Mouse (Mus musculus): ENCODE measurements around the gene Armc12.

The Armc12 gene

DNA sequence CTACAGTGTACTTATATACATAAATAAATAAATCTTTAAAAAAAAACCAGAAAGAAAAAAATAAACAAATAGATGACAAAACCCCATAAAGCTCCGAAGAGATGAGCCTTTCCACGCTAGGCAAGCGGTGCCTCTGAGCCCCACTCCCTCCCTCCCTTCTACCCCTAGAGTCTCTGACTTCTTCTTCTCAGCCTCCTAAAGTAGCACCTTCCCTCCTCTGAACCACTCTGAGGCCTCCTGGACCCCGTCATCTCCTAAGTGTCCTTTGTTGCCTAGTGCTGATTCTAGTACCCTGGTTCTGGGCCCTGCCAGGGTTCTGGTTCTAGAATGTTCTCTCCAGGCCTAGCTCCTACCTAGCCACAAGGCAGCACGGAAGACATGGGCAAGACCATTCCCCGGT, at the start of gene Armc12:
Gene Armc12, plus strand, starts transcription at position 301 of the 400 bp plus-strand sequence.
- no peak for DNase-seq (ENCODE audit: low read depth, low spot score)

DNA sequence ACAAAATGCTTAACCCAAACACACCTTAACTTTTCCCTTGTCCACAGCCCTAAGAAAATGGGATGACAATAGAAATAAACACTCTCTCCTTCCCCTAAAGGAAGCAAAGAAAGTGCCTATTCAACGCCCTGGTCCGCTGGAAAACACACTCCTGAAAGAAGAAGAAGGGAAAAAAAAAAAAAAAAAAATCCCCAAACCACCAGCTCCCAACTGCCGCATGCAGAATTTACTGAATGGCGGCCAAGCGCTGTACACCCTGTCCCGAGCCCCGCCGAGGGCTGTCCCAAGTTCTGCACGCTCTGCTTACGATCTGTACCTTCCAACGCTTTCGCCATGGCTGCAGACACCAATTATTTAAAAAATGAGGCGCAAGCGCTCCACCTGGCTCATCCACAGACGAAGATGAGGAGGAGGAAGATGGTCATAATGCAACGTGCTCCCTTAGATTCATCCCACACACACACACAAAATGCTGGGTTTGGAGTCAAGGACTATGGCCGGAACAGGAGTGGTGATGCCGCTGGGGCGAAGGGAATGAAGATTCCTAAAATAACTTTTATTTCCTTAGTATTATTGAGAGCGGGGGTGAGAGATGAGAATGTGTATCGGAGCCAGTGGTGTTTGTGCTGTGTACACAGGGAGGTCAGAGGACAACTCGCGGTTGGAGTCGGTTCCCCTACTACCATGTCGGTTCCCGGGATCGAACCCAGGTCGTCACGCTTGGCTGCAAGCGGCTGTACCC, 45.7 kb upstream of the Armc12 start:
- DNase-seq (ENCODE audit: low read depth, low spot score): peak; percentile 61

DNA sequence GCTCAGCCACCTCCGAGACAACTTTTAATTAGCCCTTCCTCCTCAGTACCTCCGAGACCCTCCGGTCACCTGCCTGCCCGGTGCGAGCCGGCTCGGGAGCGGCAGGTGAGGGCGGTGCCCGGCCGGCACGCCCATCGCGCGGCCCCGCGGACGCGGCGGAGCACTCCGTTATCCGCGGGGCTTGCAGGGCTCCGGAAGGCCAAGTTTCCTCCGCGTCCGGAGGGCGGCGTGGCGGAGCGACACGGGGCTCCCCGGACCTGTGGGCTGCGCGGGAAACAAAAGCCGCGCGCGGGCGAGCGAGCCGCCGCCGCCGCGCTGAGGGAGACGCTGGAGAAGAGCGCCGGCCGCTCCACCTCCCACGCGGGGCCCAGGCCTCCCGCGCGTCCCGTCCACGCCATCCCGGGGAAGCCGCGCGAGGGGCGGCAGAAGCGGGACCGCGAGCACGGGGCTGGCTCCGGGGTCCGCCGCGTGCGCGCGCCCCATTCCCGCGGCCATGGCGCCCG, 45.1 kb upstream of the Armc12 start:
- DNase-seq (ENCODE audit: low read depth, low spot score): peak; percentile 70

DNA sequence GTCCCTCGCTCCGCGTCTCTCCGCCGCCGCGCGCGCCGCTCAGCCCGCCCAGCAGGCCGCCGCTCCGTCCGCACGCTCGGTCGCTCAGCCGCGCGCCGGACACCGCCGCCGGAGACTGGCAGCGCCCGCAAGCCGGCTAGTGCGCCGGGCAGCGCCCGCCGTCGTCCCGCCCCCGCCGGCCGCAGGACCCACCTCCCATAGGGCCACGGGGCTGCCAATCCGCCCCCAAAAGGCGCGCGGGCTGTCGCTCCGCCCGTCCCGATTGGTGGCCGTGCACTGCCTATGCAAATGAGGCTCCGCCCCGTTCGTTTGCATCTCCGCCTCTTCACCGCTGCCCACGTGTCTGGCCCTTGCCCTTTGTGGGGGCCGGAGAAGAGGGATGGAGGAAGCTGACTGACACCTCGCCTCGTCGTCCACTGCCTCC, 44.6 kb upstream of the Armc12 start:
- peak; percentile 96 for DNase-seq (ENCODE audit: low read depth, low spot score)

DNA sequence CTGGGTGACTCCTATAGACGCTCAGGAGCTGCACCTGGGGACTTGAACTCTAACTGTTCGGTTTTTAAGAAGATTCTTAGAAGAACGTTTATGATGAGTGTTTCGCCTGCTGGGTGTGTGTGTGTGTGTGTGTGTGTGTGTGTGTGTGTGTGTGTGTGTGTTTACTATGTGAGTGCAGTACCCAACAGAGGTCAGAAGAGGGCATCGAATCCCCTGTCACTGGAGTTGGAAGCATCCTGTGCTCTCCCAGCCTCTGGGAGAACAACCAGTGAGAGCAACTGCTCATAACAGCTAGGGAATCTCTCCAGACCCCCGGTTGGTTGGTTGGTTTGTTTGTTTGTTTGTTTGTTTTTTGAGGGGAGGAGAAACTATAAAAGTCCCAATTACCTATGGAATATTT, 43.9 kb upstream of the Armc12 start:
- peak; percentile 57 for DNase-seq (ENCODE audit: low read depth, low spot score)

DNA sequence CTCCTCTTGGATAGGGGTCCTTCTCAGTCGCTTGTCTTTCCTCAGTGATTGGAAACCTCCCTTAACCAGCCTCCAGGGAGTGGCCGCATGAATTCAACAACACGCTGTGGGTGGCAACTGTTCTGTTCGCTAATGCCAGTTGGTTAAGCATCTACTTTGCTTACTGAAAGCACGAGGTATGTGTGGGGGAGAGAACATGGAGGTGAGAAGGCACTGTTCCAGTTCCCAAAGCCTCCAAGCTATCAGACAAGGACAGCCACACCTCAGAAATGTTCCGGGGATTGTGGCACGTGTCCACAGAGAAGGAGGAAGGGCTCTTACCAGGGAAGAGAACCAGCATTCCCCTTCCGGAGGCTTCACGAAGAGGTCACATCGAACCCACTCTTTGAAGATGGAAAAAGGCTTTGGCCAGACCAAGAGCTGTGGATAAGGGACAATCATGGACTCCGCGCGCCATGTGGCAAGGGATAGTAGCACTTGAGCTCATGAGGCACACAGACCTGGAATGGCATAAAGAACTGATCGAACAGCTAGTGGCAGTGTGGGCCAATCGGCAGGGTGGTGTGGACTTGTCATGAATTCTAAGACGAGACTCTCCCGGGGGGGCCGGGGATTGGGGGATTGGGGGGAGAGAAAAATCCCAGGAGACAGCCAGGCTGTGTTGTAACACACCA, 42.9 kb upstream of the Armc12 start:
- no peak for DNase-seq (ENCODE audit: low read depth, low spot score)

DNA sequence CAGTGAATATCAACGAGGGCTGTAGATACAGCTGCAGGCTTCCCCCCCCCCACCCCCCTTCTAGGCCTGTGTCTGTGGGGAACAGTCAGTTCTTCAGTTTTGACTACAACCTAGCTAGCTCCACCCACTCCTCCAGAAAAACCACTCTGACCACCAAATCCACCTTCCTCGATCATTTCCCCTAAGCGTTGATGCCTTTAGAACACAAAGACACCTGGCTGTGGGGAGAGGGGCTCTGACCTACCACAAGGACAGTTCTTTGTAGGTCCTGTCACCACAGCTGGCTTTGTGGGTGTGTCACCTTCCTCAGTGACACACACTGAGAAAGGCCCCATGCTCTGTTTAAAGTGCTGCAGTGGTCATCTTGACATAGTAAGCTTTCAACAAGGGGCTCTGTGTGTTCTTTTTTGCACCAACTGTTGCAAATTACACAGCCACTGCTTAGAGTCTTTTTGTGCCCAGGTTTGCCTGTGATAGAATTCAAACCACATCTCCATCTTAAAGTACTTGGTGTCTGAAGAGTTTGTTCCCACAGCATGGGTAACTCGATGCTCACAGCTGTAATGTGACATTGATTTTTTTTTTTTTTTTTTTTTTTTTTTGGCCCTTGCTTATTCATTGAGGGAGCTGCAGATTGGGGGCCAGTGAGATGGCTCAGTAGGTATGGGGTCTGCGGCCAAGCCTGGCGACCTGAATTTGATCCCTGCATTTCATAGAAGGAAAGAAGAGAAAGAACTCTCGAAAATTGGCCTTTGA, 42.2 kb upstream of the Armc12 start:
- DNase-seq (ENCODE audit: low read depth, low spot score): peak; percentile 35

DNA sequence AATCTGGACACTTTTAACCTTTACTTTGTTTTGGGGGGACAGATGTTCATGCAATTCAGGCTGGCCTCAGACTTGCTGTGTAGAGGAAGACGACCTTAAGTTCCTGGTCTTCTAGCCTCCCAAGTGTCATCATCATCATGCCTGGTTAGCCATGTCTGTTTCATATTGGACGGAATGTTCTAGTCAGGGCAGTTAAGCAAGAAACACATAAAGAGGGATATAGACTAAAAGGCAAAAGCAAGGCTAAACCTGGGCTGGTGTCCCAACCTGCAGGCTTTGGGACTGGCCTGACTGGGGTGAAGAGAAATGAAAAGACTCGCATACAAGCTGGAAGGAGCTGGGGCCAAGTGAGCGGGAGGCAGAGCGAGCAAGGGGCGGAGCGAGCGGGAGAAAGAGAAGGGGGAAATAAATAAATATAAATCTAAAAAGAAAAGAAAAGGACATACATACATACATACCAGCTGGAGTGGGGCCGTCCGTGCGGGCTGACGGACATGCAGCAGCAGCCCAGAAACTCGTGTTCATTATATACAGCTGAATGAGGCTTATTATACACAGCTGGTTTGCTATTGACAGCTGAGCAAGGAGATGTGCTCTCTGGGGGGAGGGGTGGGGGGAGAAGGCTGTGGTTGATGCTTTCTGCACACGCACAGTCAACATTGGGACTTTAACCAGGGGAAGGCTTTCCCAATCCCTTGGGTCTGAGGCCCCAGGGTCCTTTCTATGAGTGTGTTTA, 39.4 kb upstream of the Armc12 start:
- DNase-seq (ENCODE audit: low read depth, low spot score): no peak

DNA sequence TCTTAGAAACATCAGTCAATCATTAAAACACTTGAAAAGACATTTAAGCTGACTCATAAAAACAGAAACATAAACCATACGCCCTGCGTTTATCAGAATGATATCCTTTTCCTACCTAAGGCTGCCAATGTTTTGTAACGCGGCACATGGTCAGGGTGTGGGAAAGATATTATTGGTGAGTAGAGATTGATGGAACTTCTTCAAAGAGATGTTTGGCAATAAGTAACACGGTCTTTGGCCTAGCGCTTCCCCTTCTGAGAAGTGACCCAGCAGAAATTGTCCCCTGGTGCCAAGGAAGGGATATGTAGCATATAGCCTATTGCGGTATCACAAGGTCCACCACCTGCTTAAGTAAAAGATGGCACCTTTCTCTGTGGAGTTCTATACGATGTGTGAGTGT, 34.8 kb upstream of the Armc12 start:
- no peak for DNase-seq (ENCODE audit: low read depth, low spot score)

DNA sequence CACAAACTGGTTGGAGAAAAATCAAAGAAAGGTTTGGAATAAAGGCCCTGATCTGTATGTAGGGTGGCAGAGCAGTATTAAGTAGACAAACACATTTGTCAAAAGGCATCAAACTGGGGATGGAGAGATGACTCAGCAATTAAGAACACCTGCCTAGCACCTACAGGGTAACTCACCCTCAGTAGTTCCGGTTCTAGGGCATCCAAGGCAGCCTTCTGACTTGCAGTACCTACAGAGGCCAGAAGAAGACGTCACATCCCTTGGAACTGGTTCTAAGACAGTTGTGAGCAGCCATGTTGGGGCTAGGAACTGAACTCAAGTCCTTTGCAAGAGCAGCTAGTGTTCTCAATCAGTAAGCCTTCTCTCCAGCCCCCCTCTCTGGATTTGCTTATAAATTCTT, 31.4 kb upstream of the Armc12 start:
- DNase-seq (ENCODE audit: low read depth, low spot score): no peak

DNA sequence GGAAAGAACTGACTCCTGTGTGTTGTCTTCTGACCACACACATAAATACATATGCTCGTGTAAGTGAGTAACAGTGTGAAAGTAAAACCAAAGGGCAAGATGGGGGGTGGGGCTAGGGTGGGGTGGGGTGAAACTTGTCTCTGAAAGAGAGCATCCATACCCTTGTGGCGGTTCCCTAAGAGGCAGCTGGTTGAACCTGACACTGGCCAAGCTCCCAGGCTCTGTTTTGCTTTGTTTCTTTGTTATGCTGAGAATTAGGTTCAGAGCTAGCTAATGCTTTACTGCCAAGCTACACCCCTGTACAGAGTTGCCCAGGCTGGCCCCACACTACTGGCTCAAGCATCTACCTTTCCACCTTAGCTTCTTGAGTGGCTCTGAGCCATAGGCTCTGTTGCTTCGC, 30.1 kb upstream of the Armc12 start:
- DNase-seq (ENCODE audit: low read depth, low spot score): no peak

DNA sequence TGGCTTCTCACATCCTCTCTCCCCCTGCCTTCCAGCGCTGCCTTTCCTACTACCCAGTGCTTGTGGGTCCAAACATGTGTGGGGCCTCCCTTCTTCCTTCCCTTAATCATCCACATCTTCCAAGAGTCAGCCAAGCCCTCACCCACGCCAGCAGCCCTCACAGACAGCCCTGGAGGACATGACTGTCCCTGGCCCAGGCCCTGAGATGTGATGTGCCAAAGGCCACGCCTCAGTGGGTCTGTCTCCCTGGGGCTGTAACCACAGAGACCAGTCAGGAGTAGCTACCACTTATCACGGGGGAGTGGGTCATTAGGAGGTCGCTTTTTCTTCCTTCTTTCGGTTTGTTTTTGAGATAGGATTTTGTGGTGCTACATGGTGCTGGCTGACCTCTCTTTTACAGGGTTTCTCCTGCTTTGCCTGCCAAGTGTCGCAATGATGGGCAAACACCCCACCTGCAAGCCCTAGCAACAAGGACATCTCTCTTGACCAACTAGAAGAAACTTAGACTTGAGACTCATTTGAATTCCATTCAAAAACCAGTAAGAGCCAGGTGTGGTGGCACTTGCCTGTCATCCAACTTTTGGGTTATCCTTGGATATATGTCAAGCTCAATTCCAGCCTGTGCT, 28.3 kb upstream of the Armc12 start:
- no peak for DNase-seq (ENCODE audit: low read depth, low spot score)

DNA sequence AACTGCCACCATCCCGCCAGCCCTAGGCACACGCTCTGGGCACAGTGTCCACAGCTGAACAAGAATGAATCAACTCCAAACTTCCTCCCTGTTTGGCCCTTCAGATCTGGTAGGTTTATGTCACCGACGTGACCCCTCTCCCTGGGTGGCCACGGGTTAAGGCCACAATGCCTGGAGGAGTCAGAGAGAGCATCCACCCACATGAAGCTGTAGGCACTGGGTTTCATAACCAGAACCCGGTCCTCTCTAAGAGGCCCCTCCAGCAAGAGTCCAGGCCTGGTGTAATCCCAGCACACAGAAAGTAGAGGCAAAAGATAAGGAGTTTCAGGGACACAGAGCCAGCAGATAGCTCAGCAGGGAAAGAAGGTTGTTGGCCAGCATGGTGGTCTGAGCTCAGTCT, 26.4 kb upstream of the Armc12 start:
- DNase-seq (ENCODE audit: low read depth, low spot score): no peak

DNA sequence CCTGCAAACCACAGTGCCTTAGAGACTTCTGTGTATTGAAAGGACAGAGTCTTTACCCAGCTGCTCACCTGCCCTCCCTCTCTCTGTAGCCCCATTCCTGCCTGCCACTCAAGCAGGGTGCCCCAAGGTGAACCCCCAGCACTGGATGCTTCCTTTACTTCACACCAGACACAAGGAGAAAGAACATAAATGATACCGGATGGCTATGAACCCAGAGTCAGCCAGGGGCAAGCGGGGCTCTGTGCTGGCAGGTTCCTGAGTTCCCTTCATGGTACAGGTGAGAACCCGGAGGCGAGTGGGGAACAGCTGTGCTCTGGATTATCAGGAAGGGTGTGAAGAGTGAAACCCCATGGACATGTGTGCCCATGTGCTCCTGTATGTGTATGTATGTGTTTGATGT, 25.0 kb upstream of the Armc12 start:
- no peak for DNase-seq (ENCODE audit: low read depth, low spot score)

DNA sequence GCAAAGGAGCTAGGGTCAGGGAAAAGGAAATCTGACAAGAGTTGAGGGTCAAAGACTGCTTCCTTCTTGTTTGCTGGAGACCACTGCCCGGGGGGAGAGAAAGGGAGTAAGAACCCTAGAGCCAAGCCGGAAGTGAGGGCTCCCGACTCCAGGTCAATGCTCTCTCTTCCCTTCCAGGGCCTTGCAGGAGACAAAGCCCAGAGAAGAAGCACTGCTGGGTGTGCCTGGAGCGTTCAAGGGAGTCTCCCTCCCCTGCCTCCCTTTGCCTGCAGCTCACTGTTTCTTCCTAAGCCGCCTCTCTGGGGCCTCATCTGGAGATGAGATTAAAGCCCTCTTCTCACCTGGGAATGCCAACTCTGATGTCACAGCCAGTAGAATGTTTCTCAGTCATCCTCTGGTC, 23.7 kb upstream of the Armc12 start:
- DNase-seq (ENCODE audit: low read depth, low spot score): no peak

DNA sequence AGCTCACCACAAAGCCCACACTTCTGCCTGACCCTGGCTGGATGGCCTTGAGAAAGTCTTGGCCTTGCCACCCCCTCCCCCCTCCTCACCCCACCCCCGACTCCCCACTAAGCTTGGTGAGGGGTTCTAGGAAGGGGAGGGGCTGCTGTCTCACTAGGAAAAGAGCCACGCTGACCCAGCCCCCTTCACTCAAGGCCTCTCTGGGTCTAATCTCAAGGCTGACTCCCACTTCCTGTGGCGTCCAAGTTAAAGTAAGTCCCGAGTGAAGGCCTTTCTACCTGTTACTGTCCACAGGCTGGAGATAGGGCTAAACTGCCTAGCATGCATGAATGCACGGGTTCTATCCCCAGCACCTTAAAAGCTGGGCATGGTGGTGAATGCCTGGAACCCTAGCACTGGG, 23.1 kb upstream of the Armc12 start:
- DNase-seq (ENCODE audit: low read depth, low spot score): no peak

DNA sequence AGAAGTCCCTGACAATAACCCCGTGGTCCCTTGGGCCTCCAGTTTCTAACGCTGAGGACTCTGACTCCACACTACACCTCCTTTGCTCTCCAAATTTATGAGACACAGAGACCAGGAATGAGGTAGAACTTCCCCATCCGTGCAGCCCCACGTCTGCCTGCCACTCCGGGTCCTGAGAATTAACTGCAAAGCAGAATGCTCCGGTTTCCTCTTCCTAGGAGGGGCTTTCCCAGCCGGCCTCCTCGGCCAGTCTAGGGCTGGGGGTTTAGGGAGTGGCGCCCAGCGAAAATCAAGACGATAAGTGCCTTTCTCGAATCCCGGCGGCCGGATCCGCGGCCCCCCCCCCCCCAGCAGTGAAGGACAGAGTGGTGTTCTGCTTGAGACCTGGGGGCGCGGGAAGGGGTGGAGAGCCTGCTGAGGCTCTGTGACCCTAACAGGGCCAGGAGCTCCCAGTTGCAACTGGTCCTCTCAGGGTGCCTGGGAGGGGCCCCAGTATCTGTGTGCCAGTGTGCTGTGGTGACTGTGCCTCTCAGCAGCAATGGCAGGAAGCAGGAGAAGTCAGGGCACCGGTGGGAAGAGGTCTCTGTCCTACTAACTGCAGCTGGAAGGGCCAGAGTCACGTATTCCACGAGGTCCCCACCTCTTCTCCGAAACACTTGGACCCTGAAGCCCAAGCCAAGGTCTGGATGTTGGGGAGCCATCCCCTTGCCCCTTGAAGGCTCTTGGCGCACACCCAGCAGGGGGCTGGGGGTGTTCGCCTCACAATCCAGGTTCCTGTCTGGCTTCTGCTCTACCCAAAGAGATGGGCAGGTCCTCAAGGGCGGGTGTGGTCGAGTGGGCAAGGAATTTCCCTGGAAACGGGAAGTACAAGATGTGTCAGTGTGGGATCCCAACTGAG, 19.9 kb upstream of the Armc12 start:
- DNase-seq (ENCODE audit: low read depth, low spot score): peak; percentile 34

DNA sequence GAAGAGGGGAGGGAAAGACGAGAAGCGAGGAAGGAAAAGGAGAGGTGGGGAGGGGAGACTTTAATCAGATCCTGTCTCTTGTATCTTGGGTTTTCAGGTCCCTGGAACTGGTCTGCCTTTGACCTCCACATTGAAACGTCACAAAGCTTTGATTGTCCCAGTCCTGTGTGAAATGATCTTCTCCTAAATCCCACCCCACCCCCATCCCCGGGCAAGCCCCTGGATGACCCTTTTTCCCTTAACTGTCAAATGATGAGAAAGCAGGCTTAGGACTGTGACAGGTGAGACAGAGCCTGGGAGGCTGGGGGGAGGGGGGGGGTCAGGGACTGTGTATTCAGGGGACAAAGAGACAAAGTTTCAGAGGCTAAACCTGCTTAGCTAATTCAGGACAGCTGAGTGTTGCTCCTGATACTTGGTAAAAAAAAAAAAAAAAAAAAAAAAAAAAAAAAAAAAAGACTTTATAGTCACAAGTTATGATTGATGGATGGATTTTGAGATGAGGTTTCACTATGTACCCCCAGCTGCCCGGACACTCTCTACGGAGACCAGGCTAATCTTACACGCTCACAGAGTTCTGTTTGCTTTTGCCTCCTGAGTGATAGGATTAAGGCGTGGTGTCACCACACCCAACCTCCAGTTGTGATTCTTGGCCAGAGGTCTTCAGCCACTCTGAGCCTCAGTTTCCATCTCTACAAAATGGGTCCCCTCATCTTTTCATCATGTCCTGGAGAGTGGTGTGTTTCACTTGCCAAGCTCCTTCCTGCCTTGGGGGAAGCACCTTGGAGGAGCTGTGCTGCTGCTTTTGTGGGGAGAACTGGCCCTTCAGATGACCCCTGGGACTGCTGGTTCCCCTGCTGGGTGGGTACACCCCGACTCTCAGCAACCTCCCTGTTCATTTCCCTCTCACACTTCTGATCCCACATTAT, 18.7 kb upstream of the Armc12 start:
- DNase-seq (ENCODE audit: low read depth, low spot score): no peak

DNA sequence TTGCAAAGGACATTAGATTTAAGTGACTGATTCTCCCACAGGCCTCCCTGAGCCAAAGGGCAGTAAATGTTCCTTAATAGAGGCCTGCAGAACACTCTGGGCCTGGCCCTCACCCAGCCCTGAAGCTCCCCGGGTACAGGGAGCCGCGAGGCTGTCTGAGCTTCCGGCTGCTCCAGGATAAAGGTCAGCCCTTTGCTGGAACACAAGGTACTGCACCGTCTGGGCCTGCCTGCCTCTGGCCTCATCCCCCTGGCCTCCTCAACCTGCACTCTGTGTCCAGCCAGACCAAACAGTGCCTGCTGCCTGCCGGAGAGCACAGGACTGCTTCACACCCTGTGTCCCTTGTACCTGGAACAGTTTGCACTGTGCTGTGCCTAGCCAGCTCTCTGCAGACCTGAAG, 17.9 kb upstream of the Armc12 start:
- DNase-seq (ENCODE audit: low read depth, low spot score): no peak
